Mouse (Mus musculus) layer of hippocampus, adult 2 months (tissue): ENCODE data around the gene Atxn1. TPM values are rescaled to one million over a fixed set of nuclear protein-coding genes. Genes with fewer than 3 reads are reported as not detected.
A peak's percentile ranks its signal among the peaks of the same experiment; 100 is the strongest.

ENCODE experiments used
- DNase-seq, 2 experiments: peaks; one replicate each; pipeline ENCODE4 v3.0.0; 2022; ENCODE audit warnings: low spot score in 2 of 2
- H3K27ac ChIP-seq: fragments of 200-600 bp; 2 replicates; pipeline ENCODE4 v1.8.1; 2022
- H3K4me3 ChIP-seq: fragments of 200-600 bp; 2 replicates; pipeline ENCODE4 v1.8.1; 2022; ENCODE audit warnings: mild to moderate bottlenecking
- CTCF ChIP-seq: fragments of 200-600 bp; conservative IDR thresholded peaks from 2 replicates; pipeline ENCODE4 v1.8.1; 2022; ENCODE audit warnings: antibody characterized with exemption, mild to moderate bottlenecking, moderate library complexity
- total RNA-seq, 2 experiments: library from RNA; stranded (reverse); gene quantifications; 2 replicates each; pipeline ENCODE4 v1.2.3; 2021

Gene Atxn1
- total RNA-seq, 2 experiments from 2014 or later: 128 to 131 TPM

- H3K4me3 ChIP-seq: no peak overlapping the region
- no peak overlapping the region for H3K27ac ChIP-seq
- no peak for DNase-seq
- no peak for TF ChIP-seq CTCF
These were observed 30.0 kb downstream of the Atxn1 start for GRCm38 (mm10) chr13:45934841-45935240.

DNA sequence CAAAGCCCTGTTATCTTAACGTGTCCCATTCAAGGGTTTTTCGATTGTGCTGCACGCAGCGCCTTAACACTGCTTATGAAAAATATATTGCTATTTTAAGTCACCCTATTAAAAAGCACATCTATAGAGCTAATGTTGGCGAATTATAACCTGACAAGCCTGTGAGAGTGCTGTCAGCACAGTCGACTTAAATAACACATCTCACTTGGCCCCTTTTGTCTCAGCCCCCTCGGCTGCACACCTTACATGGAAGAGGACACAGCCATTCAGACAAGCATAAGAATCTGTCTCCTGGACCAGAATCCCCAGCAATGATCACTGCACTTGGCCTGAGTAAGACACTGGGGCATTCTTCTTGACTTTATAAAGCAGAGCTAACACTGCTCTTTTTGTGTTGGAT, 30.7 kb downstream of the Atxn1 start:
- H3K27ac ChIP-seq: no peak overlapping the region
- DNase-seq: no peak

DNA sequence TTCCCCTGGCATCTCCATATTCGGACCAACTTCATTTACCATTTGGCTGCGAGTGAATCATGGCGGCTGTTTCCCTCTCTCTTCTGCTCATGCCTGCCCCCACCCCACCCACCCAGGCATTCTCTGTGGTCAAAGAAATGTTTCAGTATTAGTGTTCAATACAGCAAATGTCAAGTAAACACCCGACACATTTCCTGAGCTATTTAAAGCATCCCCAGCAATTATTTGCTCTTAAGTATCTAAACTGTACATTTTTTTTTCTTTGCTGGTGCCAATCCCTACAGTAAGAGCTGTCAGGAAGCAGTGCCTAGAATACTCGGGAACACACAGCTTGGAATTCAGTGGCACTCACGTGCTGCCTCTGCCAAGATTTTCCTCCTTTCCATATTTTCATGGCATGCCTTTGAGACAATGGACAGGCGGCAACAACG, 32.3 kb downstream of the Atxn1 start:
- TF ChIP-seq CTCF: no peak
- peak overlapping the region; percentile 18; the same call in 1 of the 2 replicates for H3K27ac ChIP-seq

More for the DNA sequence above, 30.7 kb downstream of the Atxn1 start:
- H3K4me3 ChIP-seq: no peak overlapping the region
- TF ChIP-seq CTCF: no peak

DNA sequence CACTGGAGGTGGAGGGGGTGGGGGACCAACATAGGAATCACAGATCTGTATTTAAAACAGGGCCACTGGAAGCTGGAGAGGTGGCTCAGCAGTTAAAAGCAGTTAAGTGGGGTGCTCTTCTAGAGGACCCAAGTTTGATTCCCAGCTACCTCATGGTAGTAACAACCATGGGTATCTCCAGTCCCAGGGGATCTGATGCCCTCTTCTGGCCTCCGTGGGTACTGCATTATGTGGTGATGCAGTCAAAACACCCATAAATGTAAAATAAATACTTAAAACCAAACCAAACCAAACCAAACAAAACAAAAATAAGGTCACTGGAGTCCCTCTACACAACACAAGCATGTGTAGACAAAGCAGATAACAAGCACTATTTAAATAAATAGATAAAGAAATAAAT, 32.9 kb downstream of the Atxn1 start:
- no peak overlapping the region for H3K4me3 ChIP-seq
- DNase-seq: no peak
- TF ChIP-seq CTCF: peak; percentile 75
- H3K27ac ChIP-seq: no peak overlapping the region

More for the DNA sequence above, 32.3 kb downstream of the Atxn1 start:
- no peak for DNase-seq
- H3K4me3 ChIP-seq: no peak overlapping the region

DNA sequence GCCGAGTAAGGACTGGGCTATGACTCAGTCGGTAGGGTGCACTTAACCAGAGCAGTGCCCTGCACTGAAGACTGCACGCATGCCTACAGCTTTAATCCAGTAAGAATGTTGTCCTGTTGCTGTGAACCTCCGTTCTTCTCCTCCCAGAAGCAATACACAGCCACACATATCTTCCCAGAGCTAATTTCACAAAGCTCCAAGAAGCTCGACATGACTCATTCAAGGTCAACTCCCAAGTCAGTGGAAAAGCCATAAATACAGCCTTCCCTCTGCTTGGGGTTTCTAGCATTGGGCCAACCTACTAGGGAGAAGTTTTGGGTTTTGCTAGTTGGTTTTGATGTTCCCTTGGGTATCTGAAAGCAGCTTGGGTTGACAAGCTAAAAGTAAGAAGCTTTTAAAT, 33.6 kb downstream of the Atxn1 start:
- Histone ChIP-seq H3K27ac (no peak overlapping the region), H3K4me3 (no peak overlapping the region)
- no peak for TF ChIP-seq CTCF
- DNase-seq: no peak

- TF ChIP-seq CTCF: no peak
- no peak overlapping the region for H3K4me3 ChIP-seq
- no peak for DNase-seq
- H3K27ac ChIP-seq: no peak overlapping the region
These were observed 35.1 kb downstream of the Atxn1 start for GRCm38 (mm10) chr13:45929744-45930143.

GRCm38 (mm10) chr13:45925294-45925693, 39.5 kb downstream of the Atxn1 start:
- Histone ChIP-seq H3K27ac (no peak overlapping the region), H3K4me3 (no peak overlapping the region)
- DNase-seq: no peak
- no peak for TF ChIP-seq CTCF

- H3K27ac ChIP-seq: no peak overlapping the region
- no peak overlapping the region for H3K4me3 ChIP-seq
- DNase-seq: no peak
- no peak for TF ChIP-seq CTCF
These were observed 40.3 kb downstream of the Atxn1 start for GRCm38 (mm10) chr13:45924555-45924954.

DNA sequence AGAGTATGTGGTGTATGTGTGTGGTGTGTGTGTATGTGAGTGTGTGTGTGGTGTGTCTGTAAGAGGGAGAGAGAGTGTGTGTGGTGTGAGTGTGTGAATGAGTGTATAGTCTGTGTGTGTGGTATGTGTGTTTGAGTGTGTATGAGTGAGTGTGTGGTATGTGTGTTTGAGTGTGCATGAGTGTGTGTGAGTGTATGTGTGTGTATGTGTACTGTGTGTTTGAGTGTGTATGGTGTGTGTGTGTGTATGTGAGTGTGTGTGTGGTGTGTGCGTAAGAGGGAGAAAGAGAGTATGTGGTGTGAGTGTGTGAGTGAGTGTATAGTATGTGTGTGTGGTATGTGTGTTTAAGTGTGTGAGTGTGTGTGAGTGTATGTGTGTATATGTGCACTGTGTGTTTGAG, 41.7 kb downstream of the Atxn1 start:
- H3K27ac ChIP-seq: no peak overlapping the region
- TF ChIP-seq CTCF: no peak

GRCm38 (mm10) chr13:45922467-45922866, 42.3 kb downstream of the Atxn1 start:
- Histone ChIP-seq H3K27ac (no peak overlapping the region), H3K4me3 (no peak overlapping the region)
- no peak for TF ChIP-seq CTCF
- no peak for DNase-seq

More for the DNA sequence above, 41.7 kb downstream of the Atxn1 start:
- no peak overlapping the region for H3K4me3 ChIP-seq
- DNase-seq: no peak

DNA sequence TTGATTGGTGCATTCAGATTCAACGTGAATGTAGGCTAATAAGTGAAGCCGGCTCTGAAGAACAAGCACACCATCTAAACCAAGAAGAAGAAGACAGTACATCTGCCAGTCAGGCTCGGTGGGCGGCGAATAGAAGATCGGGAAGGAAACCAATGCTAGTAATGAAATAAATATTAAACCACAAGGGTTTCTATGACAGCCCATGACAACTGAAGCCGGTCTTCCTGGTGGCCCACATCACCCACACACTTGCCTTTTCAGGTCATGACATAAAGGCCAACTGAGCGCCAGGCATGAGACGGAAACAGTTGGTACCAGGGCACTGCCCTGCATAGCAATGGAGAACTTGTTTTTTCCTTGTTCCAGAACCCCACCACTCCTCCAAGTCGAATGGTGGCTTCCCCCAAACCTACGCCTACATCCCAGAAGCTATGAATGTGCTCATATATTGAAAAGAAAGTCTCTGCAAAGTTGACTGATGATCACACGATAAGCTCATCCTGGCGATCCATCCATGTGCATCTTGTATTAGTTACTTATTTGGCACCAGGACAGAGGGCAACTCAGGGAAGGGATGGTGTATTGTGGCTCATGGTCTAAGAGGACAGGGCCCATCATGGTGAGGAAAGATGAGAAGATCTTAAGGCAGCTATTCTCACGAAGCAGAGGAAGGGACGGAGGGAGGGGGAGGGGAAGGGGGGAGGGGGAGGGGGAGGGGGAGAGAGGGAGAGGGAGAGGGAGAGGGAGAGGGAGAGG, 45.7 kb downstream of the Atxn1 start:
- Histone ChIP-seq H3K4me3 (no peak overlapping the region), H3K27ac (no peak overlapping the region)
- DNase-seq: no peak
- TF ChIP-seq CTCF: no peak

DNA sequence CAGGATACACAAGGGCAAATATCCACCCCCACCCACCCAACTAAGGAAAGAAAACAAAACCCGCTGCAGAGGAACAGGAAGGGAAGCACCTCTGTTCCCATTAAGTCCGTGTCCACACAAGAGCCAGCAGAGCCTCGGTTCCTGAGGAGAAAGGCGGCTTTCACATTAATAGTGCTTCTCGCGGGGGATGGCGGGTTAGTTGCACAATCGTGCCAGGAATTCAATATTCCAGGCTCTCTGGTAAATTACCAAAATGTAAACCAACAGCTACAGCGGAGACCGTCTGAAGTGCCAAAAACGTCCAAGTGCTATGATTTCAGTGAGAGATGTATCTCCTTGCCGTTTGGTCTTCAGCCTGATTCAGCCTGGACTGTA, 46.8 kb downstream of the Atxn1 start:
- no peak for TF ChIP-seq CTCF
- H3K4me3 ChIP-seq: peak overlapping the region; percentile 41
- no peak for DNase-seq

DNA sequence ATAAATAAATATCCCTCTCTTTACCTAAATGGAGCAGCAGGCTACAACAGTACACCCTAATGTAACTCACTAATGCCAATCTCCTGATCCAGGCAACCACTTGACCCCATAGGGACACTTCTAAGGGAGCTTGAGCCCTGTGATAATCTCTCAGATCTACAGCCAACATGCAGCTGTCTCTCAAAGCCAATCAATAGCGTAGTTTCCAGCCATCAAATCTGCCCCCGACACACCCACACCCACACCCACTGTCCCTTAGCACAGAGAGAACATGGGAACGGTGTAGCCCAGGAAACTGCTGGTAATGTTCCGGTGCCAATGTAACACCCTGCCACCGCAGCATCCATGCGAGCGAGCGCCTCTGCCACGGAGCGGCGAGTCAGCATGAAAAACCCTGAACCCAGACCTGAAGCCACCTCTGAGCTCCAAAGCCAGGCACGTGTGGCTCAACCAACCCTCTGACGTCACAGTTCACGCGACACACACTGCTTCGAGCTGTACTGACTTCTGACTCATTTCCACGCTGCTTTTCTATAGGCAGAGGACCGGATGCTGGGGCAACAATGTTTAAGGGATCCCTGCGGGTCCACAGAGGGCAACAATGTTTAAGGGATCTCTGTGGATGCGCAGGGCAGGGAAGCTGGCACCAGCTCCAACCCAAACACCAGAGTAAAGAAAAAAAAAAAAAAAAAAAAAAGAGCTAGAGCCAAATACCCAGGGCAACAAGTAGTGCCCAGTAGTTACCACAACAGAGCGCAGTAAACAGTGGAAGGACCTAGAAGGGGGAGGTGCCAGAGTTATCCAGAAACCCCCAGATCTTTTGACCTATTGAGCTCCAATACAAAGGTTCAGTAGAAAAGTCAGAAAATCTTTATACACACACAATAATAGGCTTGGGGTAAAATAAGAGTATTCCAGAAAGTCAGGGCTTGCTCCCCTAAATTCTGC, 47.5 kb downstream of the Atxn1 start:
- no peak for DNase-seq
- TF ChIP-seq CTCF: no peak
- H3K27ac ChIP-seq: peak overlapping the region; percentile 37; the same call in 1 of the 2 replicates
- H3K4me3 ChIP-seq: peak overlapping the region; percentile 41

More for the DNA sequence above, 46.8 kb downstream of the Atxn1 start:
- H3K27ac ChIP-seq: peak overlapping the region; percentile 37; the same call in 1 of the 2 replicates
